In genomic region chr15:4064013-4064412, GRCm38 (mm10) we compare ENCODE assay signal across 21 mouse cellular contexts. TPM values are rescaled to one million over a fixed set of nuclear protein-coding genes. Genes with fewer than 3 reads are reported as not detected.
DNase-seq lines count a peak whose midpoint lies in the region; ATAC-seq lines count a peak whose summit lies in the region.
"Had no signal": no experiment of that assay in that cellular context is flagged by ENCODE, and none has a peak within 500 bp of the region (broad histone marks: within the 10 kb centered on the region; RNA-seq: fewer than 3 reads in every experiment).

No protein-coding gene starts in this region.

- H3K4me2 ChIP-seq in heart, embryonic 13.5 days: no peak overlapping the region
- H3K4me2 ChIP-seq in heart, embryonic 16.5 days (ENCODE audit: low read depth, low read length): no peak overlapping the region
- H3K4me2 ChIP-seq: forebrain, embryonic 13.5 days; hindbrain, embryonic 14.5 days; intestine, embryonic 15.5 days; lung, embryonic 14.5 days; neural tube, embryonic 12.5 days had no signal

- DNase-seq in adrenal gland, adult (ENCODE audit: inconsistent age in 2 of 2, low spot score in 1 of 2): peak; percentile 37 to 70
- no peak for DNase-seq in adrenal gland, adult 18-20 months (ENCODE audit: low spot score in 2 of 2)
- no peak for DNase-seq in heart, postnatal 14 days
- peak; percentile 5 for DNase-seq in lung, postnatal 14 days
- DNase-seq in T-cell, adult 2 months (ENCODE audit: low spot score): no peak
- DNase-seq in c-Kit-positive CD71-positive TER-119-positive erythroid progenitor cells, embryonic 14.5 days (ENCODE audit: low spot score): no peak
- DNase-seq: cerebellum, postnatal 25 days; gastrocnemius, postnatal 36 days; layer of hippocampus, postnatal 36 days; left cerebral cortex, postnatal 4 days; lung, embryonic 14.5 days; thymus, postnatal 36 days had no signal

- WGBS in heart, embryonic 13.5 days: 51% methylated on average over 7 of the region's 7 CpGs
- 46% methylated on average over 7 of the region's 7 CpGs for WGBS in heart, embryonic 16.5 days

- intact Hi-C loops in heart, postnatal 14 days (cut with DNase I): no loop called here

- no peaks in the 10 kb centered on the region for H3K9me3 ChIP-seq in heart, embryonic 13.5 days
- H3K9me3 ChIP-seq in heart, embryonic 16.5 days (replicated peaks; ENCODE audit: control insufficient read depth, low read length): no peaks in the 10 kb centered on the region
- H3K9me3 ChIP-seq: forebrain, embryonic 13.5 days; intestine, embryonic 15.5 days; midbrain, embryonic 10.5 days; neural tube, embryonic 12.5 days had no signal

- peaks cover 9% of the 10 kb centered on the region for H3K4me1 ChIP-seq in heart, embryonic 13.5 days
- H3K4me1 ChIP-seq in heart, embryonic 16.5 days (ENCODE audit: control insufficient read depth, insufficient read depth, low read length): peaks cover 5% of the 10 kb centered on the region; the same call in 1 of the 2 replicates
- H3K4me1 ChIP-seq: forebrain, embryonic 13.5 days; intestine, embryonic 15.5 days; midbrain, embryonic 10.5 days; neural tube, embryonic 12.5 days had no signal

- peaks cover 68% of the 10 kb centered on the region for H3K36me3 ChIP-seq in heart, embryonic 13.5 days
- H3K36me3 ChIP-seq in heart, embryonic 16.5 days (ENCODE audit: control insufficient read depth, insufficient read depth): peaks cover 28% of the 10 kb centered on the region

- ATAC-seq in heart, embryonic 13.5 days (ENCODE audit: extremely low read depth, insufficient number of reproducible peaks, low FRiP score, low TSS enrichment): no peak
- ATAC-seq in heart, embryonic 16.5 days (replicated peaks; ENCODE audit: extremely low read depth, insufficient read depth, low FRiP score): peak; percentile 69; the same call in 1 of the 2 replicates
- ATAC-seq: forebrain, embryonic 13.5 days; intestine, embryonic 15.5 days had no signal

- no peak overlapping the region for H3K4me3 ChIP-seq in heart, embryonic 13.5 days
- no peak overlapping the region for H3K4me3 ChIP-seq in heart, embryonic 16.5 days (ENCODE audit: low read length)
- H3K4me3 ChIP-seq: forebrain, embryonic 13.5 days; intestine, embryonic 15.5 days; midbrain, embryonic 10.5 days; neural tube, embryonic 12.5 days had no signal

- peak overlapping the region; percentile 42 for H3K27ac ChIP-seq in heart, embryonic 13.5 days (replicated peaks)
- H3K27ac ChIP-seq in heart, embryonic 16.5 days (ENCODE audit: low read length): no peak overlapping the region
- H3K27ac ChIP-seq: forebrain, embryonic 13.5 days; hindbrain, embryonic 14.5 days; intestine, embryonic 15.5 days; kidney, postnatal 0 days; midbrain, embryonic 10.5 days; neural tube, embryonic 12.5 days; stomach, postnatal 0 days had no signal

- H3K27me3 ChIP-seq in heart, embryonic 13.5 days (replicated peaks): no peaks in the 10 kb centered on the region
- H3K27me3 ChIP-seq in heart, embryonic 16.5 days (ENCODE audit: control insufficient read depth, insufficient read depth, low read length): no peaks in the 10 kb centered on the region
- H3K27me3 ChIP-seq: forebrain, embryonic 13.5 days; intestine, embryonic 15.5 days; neural tube, embryonic 12.5 days had no signal

- H3K9ac ChIP-seq in heart, embryonic 13.5 days: no peak overlapping the region
- no peak overlapping the region for H3K9ac ChIP-seq in heart, embryonic 16.5 days (ENCODE audit: low read length)
- H3K9ac ChIP-seq: forebrain, embryonic 13.5 days; hindbrain, embryonic 14.5 days; intestine, embryonic 15.5 days; lung, embryonic 14.5 days; neural tube, embryonic 12.5 days had no signal

RNA-seq across cellular contexts. Expression of gene Oxct1, which starts 37.8 kb away (rescaled TPM):
- 100 to 1,000 TPM; 167 to 192 TPM for total RNA-seq in adrenal gland, adult 18-20 months (2021)
- polyA plus RNA-seq in heart, embryonic 13.5 days (2015; fragmentation: Nextera tagmentation; extraction: Ambion mirVana): 273 and 298 TPM in 2 replicates
- 100 to 1,000 TPM; 531 to 576 TPM for total RNA-seq in heart, postnatal 14 days (2021)
- polyA plus RNA-seq in heart, embryonic 16.5 days (2015; fragmentation: Nextera tagmentation; extraction: Ambion mirVana): 323 and 384 TPM in 2 replicates

Comparison
In these comparisons a context has a peak if more than half of its experiments do, and no peak if none do; other contexts are left out.
1. DNase-seq: peak in adrenal gland, adult (2 of 2) and lung, postnatal 14 days (single experiment); none in adrenal gland, adult 18-20 months (0 of 2), heart, postnatal 14 days (0 of 2), T-cell, adult 2 months (single experiment) and c-Kit-positive CD71-positive TER-119-positive erythroid progenitor cells, embryonic 14.5 days (single experiment).